ENCODE assay signal across 8 mouse cellular contexts in genomic region chr14:32159690-32160246, GRCm38 (mm10). TPM values are rescaled to one million over a fixed set of nuclear protein-coding genes. Genes with fewer than 3 reads are reported as not detected.
DNase-seq lines count a peak whose midpoint lies in the region; ATAC-seq lines count a peak whose summit lies in the region.

Gene Ncoa4 (plus strand): TSS chr14:32159865.

- ATAC-seq in hindbrain, embryonic 11.5 days (ENCODE audit: low FRiP score) = peak; percentile 97

- H3K4me2 ChIP-seq in hindbrain, embryonic 11.5 days (replicated peaks; ENCODE audit: low read depth, low read length) = peak within 1 kb of the TSS; percentile 84

- H3K4me1 ChIP-seq in hindbrain, embryonic 11.5 days (replicated peaks; ENCODE audit: control insufficient read depth, insufficient read depth, low read length) = peaks cover 4% of the 10 kb centered on the region; the same call in 1 of the 2 replicates

- WGBS in hindbrain, embryonic 11.5 days = under 1% methylated on average over 40 of the region's 40 CpGs

- H3K9me3 ChIP-seq in hindbrain, embryonic 11.5 days (ENCODE audit: control insufficient read depth, low read length) = no peaks in the 10 kb centered on the region

- peak within 1 kb of the TSS; percentile 75 for H3K27ac ChIP-seq in hindbrain, embryonic 11.5 days (ENCODE audit: low read depth, low read length)

- peak within 1 kb of the TSS; percentile 85 for H3K4me3 ChIP-seq in hindbrain, embryonic 11.5 days (ENCODE audit: low read depth, low read length)

- H3K27me3 ChIP-seq in hindbrain, embryonic 11.5 days (ENCODE audit: control insufficient read depth, insufficient read depth, low read length) = no peaks in the 10 kb centered on the region

- peak; percentile 98 for DNase-seq in Muller cell, postnatal 12 days (ENCODE audit: inconsistent ontology term)
- peak; percentile 98 for DNase-seq in cerebellum, adult 9-11 months
- peak; percentile 97 to 100 for DNase-seq in frontal cortex, adult 2 months (ENCODE audit: extremely low spot score in 1 of 2, low spot score in 1 of 2)
- peak; percentile 100 for DNase-seq in hindbrain, embryonic 11.5 days (ENCODE audit: low spot score)
- DNase-seq in layer of hippocampus, postnatal 10 days (ENCODE audit: low spot score in 2 of 2) = peak; percentile 99
- DNase-seq in lung, postnatal 10 days = peak; percentile 99
- DNase-seq in ovary, postnatal 36 days (ENCODE audit: low spot score) = peak; percentile 97
- peak; percentile 98 for DNase-seq in thymus, postnatal 25 days

- H3K9ac ChIP-seq in hindbrain, embryonic 11.5 days (ENCODE audit: low read depth, low read length) = peak within 1 kb of the TSS; percentile 83

- no peaks in the 10 kb centered on the region for H3K36me3 ChIP-seq in hindbrain, embryonic 11.5 days (ENCODE audit: control insufficient read depth, insufficient read depth, low read length)

RNA-seq across cellular contexts. Expression of gene Ncoa4, which starts in this region (rescaled TPM):
- 49.7 and 60.5 TPM in 2 replicates for polyA plus RNA-seq in frontal cortex, adult 2 months (2012; rRNA removed)
- 101 and 103 TPM in 2 replicates for polyA plus RNA-seq in hindbrain, embryonic 11.5 days (2014; fragmentation: Nextera tagmentation; extraction: Ambion mirVana)
- total RNA-seq in layer of hippocampus, postnatal 10 days (2021) = 100 to 1,000 TPM; 129 to 134 TPM

Comparison
In these comparisons a context has a peak if more than half of its experiments do, and no peak if none do; other contexts are left out.
1. Peak in every context shown above with its lines: DNase-seq, ATAC-seq, H3K4me3 ChIP-seq and H3K27ac ChIP-seq.